Mouse (Mus musculus) lung, postnatal 0 days (tissue): Measurements from ENCODE around the gene Tmem156.

Experiments
- CTCF ChIP-seq: IDR thresholded peaks from 2 replicates; pipeline ENCODE4 v1.5.1; 2016; ENCODE audit warnings: antibody characterized with exemption, mild to moderate bottlenecking
- EP300 ChIP-seq: IDR thresholded peaks from 2 replicates; pipeline ENCODE4 v1.6.1; 2016; ENCODE audit warnings: antibody characterized with exemption, mild to moderate bottlenecking, control low read depth

- TF ChIP-seq CTCF (no peak), EP300 (no peak)
Observed at GRCm38 (mm10) chr5:65119495-65119894, 27.6 kb upstream of the Tmem156 start.
